11 mouse cellular contexts compared by ENCODE assay signal in genomic region chr6:30112349-30113132, GRCm38 (mm10).
A peak's percentile ranks its signal among the peaks of the same experiment; 100 is the strongest.
DNase-seq lines count a peak whose midpoint lies in the region; ATAC-seq and TF ChIP-seq lines count a peak whose summit lies in the region.
"Had no signal": no experiment of that assay in that cellular context is flagged by ENCODE, and none has a peak within 500 bp of the region (broad histone marks: within the 10 kb centered on the region; RNA-seq: fewer than 3 reads in every experiment).

No protein-coding gene starts in this region.

- H3K27ac ChIP-seq in heart, adult 2 months = no peak overlapping the region
- H3K27ac ChIP-seq in midbrain, embryonic 13.5 days = peak overlapping the region; percentile 6; the same call in 1 of the 2 replicates
- no peak overlapping the region for H3K27ac ChIP-seq in midbrain, embryonic 10.5 days (replicated peaks)
- H3K27ac ChIP-seq: heart, embryonic 15.5 days; limb, embryonic 12.5 days had no signal

- no peak for DNase-seq in heart, adult 2 months
- no peak for DNase-seq in heart, adult 9 months (ENCODE audit: low spot score in 2 of 2)
- no peak for DNase-seq in midbrain, embryonic 10.5 days (ENCODE audit: low spot score)
- DNase-seq in brain, adult 2 months (ENCODE audit: low read depth, low spot score) = peak; percentile 6
- DNase-seq in retina, postnatal 1 day = peak; percentile 90
- no peak for DNase-seq in neural tube, embryonic 10.5 days (ENCODE audit: extremely low spot score, low spot score)
- no peak for DNase-seq in kidney, postnatal 10 days
- DNase-seq: lung, postnatal 10 days had no signal

- H3K4me2 ChIP-seq in midbrain, embryonic 13.5 days (replicated peaks) = no peak overlapping the region
- H3K4me2 ChIP-seq: heart, embryonic 15.5 days; limb, embryonic 12.5 days had no signal

- no peaks in the 10 kb centered on the region for H3K4me1 ChIP-seq in heart, adult 2 months (ENCODE audit: control insufficient read depth, insufficient read depth, low read length)
- no peaks in the 10 kb centered on the region for H3K4me1 ChIP-seq in midbrain, embryonic 13.5 days (replicated peaks)
- H3K4me1 ChIP-seq in midbrain, embryonic 10.5 days = no peaks in the 10 kb centered on the region
- H3K4me1 ChIP-seq: heart, embryonic 15.5 days; limb, embryonic 12.5 days had no signal

- TF ChIP-seq EP300 in heart, adult 2 months (IDR thresholded peaks at IDR 0.05; ENCODE audit: insufficient read depth, low read depth, low read length) = no peak

- no peak overlapping the region for H3K9ac ChIP-seq in heart, adult 2 months (ENCODE audit: low read depth, low read length)
- no peak overlapping the region for H3K9ac ChIP-seq in midbrain, embryonic 13.5 days (replicated peaks)
- H3K9ac ChIP-seq: heart, embryonic 15.5 days; limb, embryonic 12.5 days had no signal

- intact Hi-C loops in heart, adult 2 months (cut with DNase I) = no loop called here

- H3K36me3 ChIP-seq in heart, adult 2 months (ENCODE audit: control insufficient read depth, insufficient read depth, low read length) = no peaks in the 10 kb centered on the region; the same call in 1 of the 2 replicates
- peaks cover 69% of the 10 kb centered on the region for H3K36me3 ChIP-seq in midbrain, embryonic 13.5 days
- peaks cover 94% of the 10 kb centered on the region for H3K36me3 ChIP-seq in midbrain, embryonic 10.5 days

- H3K4me3 ChIP-seq in heart, adult 2 months = no peak overlapping the region
- H3K4me3 ChIP-seq in midbrain, embryonic 13.5 days (replicated peaks) = no peak overlapping the region
- H3K4me3 ChIP-seq in midbrain, embryonic 10.5 days = no peak overlapping the region
- H3K4me3 ChIP-seq: heart, embryonic 15.5 days; limb, embryonic 12.5 days had no signal

- no peaks in the 10 kb centered on the region for H3K27me3 ChIP-seq in heart, adult 2 months (ENCODE audit: control insufficient read depth, insufficient read depth, low read length)
- H3K27me3 ChIP-seq in midbrain, embryonic 13.5 days = no peaks in the 10 kb centered on the region
- H3K27me3 ChIP-seq in midbrain, embryonic 10.5 days (ENCODE audit: low read depth, poor library complexity, severe bottlenecking) = no peaks in the 10 kb centered on the region
- H3K27me3 ChIP-seq: heart, embryonic 15.5 days; limb, embryonic 12.5 days had no signal

- WGBS in heart, adult 2 months = 93% methylated on average over 4 of the region's 4 CpGs
- WGBS in midbrain, embryonic 13.5 days = 81% methylated on average over 4 of the region's 4 CpGs
- 88% methylated on average over 4 of the region's 4 CpGs for WGBS in midbrain, embryonic 10.5 days

- H3K79me2 ChIP-seq in heart, adult 2 months (replicated peaks; ENCODE audit: control insufficient read depth, insufficient read depth, low read length) = no peaks in the 10 kb centered on the region

- peak; percentile 19 for TF ChIP-seq CTCF in heart, adult 2 months (IDR thresholded peaks at IDR 0.05)

- H3K9me3 ChIP-seq in midbrain, embryonic 13.5 days = no peaks in the 10 kb centered on the region
- no peaks in the 10 kb centered on the region; the same call in 1 of the 2 replicates for H3K9me3 ChIP-seq in midbrain, embryonic 10.5 days (replicated peaks)
- H3K9me3 ChIP-seq: heart, embryonic 15.5 days; limb, embryonic 12.5 days had no signal

- peak; percentile 81 for ATAC-seq in midbrain, embryonic 13.5 days

- no peak for TF ChIP-seq POLR2A in heart, adult 2 months (IDR thresholded peaks at IDR 0.05; ENCODE audit: insufficient read depth, low read depth, low read length)

Comparison
In these comparisons a context has a peak if more than half of its experiments do, and no peak if none do; other contexts are left out.
1. DNase-seq: peak in brain, adult 2 months (single experiment) and retina, postnatal 1 day (single experiment); none in heart, adult 2 months (0 of 2), heart, adult 9 months (0 of 2), midbrain, embryonic 10.5 days (single experiment), neural tube, embryonic 10.5 days (single experiment) and kidney, postnatal 10 days (single experiment).